Mouse (Mus musculus) kidney, embryonic 16.5 days (tissue): ENCODE measurements at regions not wholly inside any gene's neighbourhood (a gene's known extent, or its start where the extent isn't known, plus 50 kb on each side); places are given as distances from the start of the nearest gene placed in this dataset.

Experiments used
- ATAC-seq: fragments of 200-750 bp; cut with Nextera tagmentation; 2 replicates; pipeline ENCODE4 v1.8.0; 2017; ENCODE audit warnings: moderate TSS enrichment; ENCODE audit not compliant: low FRiP score, low TSS enrichment
- H3K27ac ChIP-seq: fragments of 300-500 bp; sonication (generic); 2 replicates; pipeline ENCODE4 v1.5.1; 2014; ENCODE audit warnings: low read length
- H3K27me3 ChIP-seq: fragments of 300-500 bp; sonication (generic); 2 replicates; pipeline ENCODE4 v1.6.1; 2014; ENCODE audit warnings: low read length, control low read depth, mixed read lengths; ENCODE audit not compliant: insufficient read depth
- H3K36me3 ChIP-seq: fragments of 300-500 bp; sonication (generic); 2 replicates; pipeline ENCODE4 v1.6.1; 2014; ENCODE audit warnings: low read length, control low read depth, mixed read lengths; ENCODE audit not compliant: insufficient read depth
- H3K4me1 ChIP-seq: fragments of 300-500 bp; sonication (generic); 2 replicates; pipeline ENCODE4 v1.6.1; 2014; ENCODE audit warnings: low read length, control low read depth, mixed read lengths; ENCODE audit not compliant: insufficient read depth
- H3K4me2 ChIP-seq: fragments of 300-500 bp; sonication (generic); replicated peaks from 2 replicates; pipeline ENCODE4 v1.6.1; 2014; ENCODE audit warnings: low read depth, low read length
- H3K4me3 ChIP-seq: fragments of 300-500 bp; sonication (generic); 2 replicates; pipeline ENCODE4 v1.5.1; 2014; ENCODE audit warnings: mild to moderate bottlenecking, low read length
- H3K9ac ChIP-seq: fragments of 300-500 bp; sonication (generic); replicated peaks from 2 replicates; pipeline ENCODE4 v1.6.1; 2014; ENCODE audit warnings: low read length
- H3K9me3 ChIP-seq: fragments of 300-500 bp; sonication (generic); 2 replicates; pipeline ENCODE4 v1.6.1; 2016; ENCODE audit warnings: low read length, control low read depth
- WGBS: fragments of 180-500 bp; shearing (Covaris S2); extraction: QIAGEN DNeasy Blood & Tissue Kit; methylation state at CpG from one replicate; pipeline ENCODE4 v1.1.7; 2014; 5-methylcytosine and 5-hydroxymethylcytosine counted together

GRCm38 (mm10) chr13:99816666-99817065, 84.2 kb downstream of the Cartpt start:
- H3K27me3 ChIP-seq, result no peaks in the 10 kb centered on the region
- WGBS, result 61% methylated on average over 6 of the region's 6 CpGs
- no peak overlapping the region for H3K4me2 ChIP-seq
- H3K4me1 ChIP-seq, result no peaks in the 10 kb centered on the region
- no peak for ATAC-seq
- H3K9ac ChIP-seq, result no peak overlapping the region
- H3K4me3 ChIP-seq, result no peak overlapping the region
- no peak overlapping the region for H3K27ac ChIP-seq
- no peaks in the 10 kb centered on the region for H3K36me3 ChIP-seq
- no peaks in the 10 kb centered on the region for H3K9me3 ChIP-seq

- no peak for ATAC-seq
- WGBS, result 73% methylated on average over 6 of the region's 6 CpGs
These were observed 85.1 kb downstream of the Cartpt start for GRCm38 (mm10) chr13:99815786-99816185.

GRCm38 (mm10) chr13:99814801-99815200, 86.1 kb downstream of the Cartpt start:
- Histone ChIP-seq H3K27ac (no peak overlapping the region), H3K9ac (no peak overlapping the region), H3K27me3 (no peaks in the 10 kb centered on the region), H3K4me3 (no peak overlapping the region), H3K36me3 (no peaks in the 10 kb centered on the region), H3K4me1 (no peaks in the 10 kb centered on the region), H3K9me3 (no peaks in the 10 kb centered on the region), H3K4me2 (no peak overlapping the region)
- 55% methylated on average over 2 of the region's 2 CpGs for WGBS
- ATAC-seq, result no peak

More at GRCm38 (mm10) chr13:99815786-99816185, 85.1 kb downstream of the Cartpt start:
- Histone ChIP-seq H3K36me3 (no peaks in the 10 kb centered on the region), H3K9me3 (no peaks in the 10 kb centered on the region), H3K9ac (no peak overlapping the region), H3K4me1 (no peaks in the 10 kb centered on the region), H3K27me3 (no peaks in the 10 kb centered on the region), H3K4me3 (no peak overlapping the region), H3K4me2 (no peak overlapping the region), H3K27ac (no peak overlapping the region)

GRCm38 (mm10) chr13:99814033-99814556, 86.8 kb downstream of the Cartpt start:
- WGBS, result 18% methylated on average over 6 of the region's 6 CpGs
- Histone ChIP-seq H3K27me3 (no peaks in the 10 kb centered on the region), H3K9me3 (no peaks in the 10 kb centered on the region), H3K27ac (no peak overlapping the region), H3K36me3 (no peaks in the 10 kb centered on the region), H3K4me1 (no peaks in the 10 kb centered on the region), H3K9ac (no peak overlapping the region), H3K4me3 (no peak overlapping the region), H3K4me2 (no peak overlapping the region)
- ATAC-seq, result peak; percentile 61; the same call in 1 of the 2 replicates

- H3K4me3 ChIP-seq, result no peak overlapping the region
- H3K9ac ChIP-seq, result no peak overlapping the region
- no peaks in the 10 kb centered on the region for H3K36me3 ChIP-seq
- ATAC-seq, result no peak
- H3K9me3 ChIP-seq, result no peaks in the 10 kb centered on the region
- H3K27ac ChIP-seq, result no peak overlapping the region
- 76% methylated on average over 6 of the region's 6 CpGs for WGBS
- no peaks in the 10 kb centered on the region for H3K4me1 ChIP-seq
- no peak overlapping the region for H3K4me2 ChIP-seq
- no peaks in the 10 kb centered on the region for H3K27me3 ChIP-seq
These were observed 106.4 kb downstream of the Cartpt start for GRCm38 (mm10) chr13:99794448-99794847.

GRCm38 (mm10) chr13:99793786-99794435, 107.0 kb downstream of the Cartpt start:
- H3K4me2 ChIP-seq, result no peak overlapping the region
- WGBS, result 63% methylated on average over 7 of the region's 7 CpGs
- no peak for ATAC-seq

GRCm38 (mm10) chr13:99793001-99793400, 107.9 kb downstream of the Cartpt start:
- Histone ChIP-seq H3K4me3 (no peak overlapping the region), H3K4me2 (no peak overlapping the region), H3K27ac (no peak overlapping the region), H3K9me3 (no peaks in the 10 kb centered on the region), H3K4me1 (no peaks in the 10 kb centered on the region), H3K9ac (no peak overlapping the region), H3K36me3 (no peaks in the 10 kb centered on the region), H3K27me3 (no peaks in the 10 kb centered on the region)
- WGBS, result 65% methylated on average over 6 of the region's 6 CpGs
- no peak for ATAC-seq

More at GRCm38 (mm10) chr13:99793786-99794435, 107.0 kb downstream of the Cartpt start:
- Histone ChIP-seq H3K36me3 (no peaks in the 10 kb centered on the region), H3K9ac (no peak overlapping the region), H3K27me3 (no peaks in the 10 kb centered on the region), H3K27ac (no peak overlapping the region), H3K9me3 (no peaks in the 10 kb centered on the region), H3K4me3 (no peak overlapping the region), H3K4me1 (no peaks in the 10 kb centered on the region)

- Histone ChIP-seq H3K9ac (no peak overlapping the region), H3K27me3 (no peaks in the 10 kb centered on the region), H3K27ac (no peak overlapping the region), H3K4me1 (no peaks in the 10 kb centered on the region), H3K9me3 (no peaks in the 10 kb centered on the region), H3K4me3 (no peak overlapping the region), H3K4me2 (no peak overlapping the region), H3K36me3 (no peaks in the 10 kb centered on the region)
- WGBS, result 81% methylated on average over 5 of the region's 5 CpGs
- no peak for ATAC-seq
These were observed 109.9 kb downstream of the Cartpt start for GRCm38 (mm10) chr13:99790951-99791350.

- Histone ChIP-seq H3K27me3 (no peaks in the 10 kb centered on the region), H3K4me2 (no peak overlapping the region), H3K4me3 (no peak overlapping the region), H3K4me1 (0 out of 2 replicates have a peak, but pooled peaks cover 4% of the 10 kb centered on the region), H3K27ac (no peak overlapping the region), H3K9me3 (no peaks in the 10 kb centered on the region), H3K36me3 (no peaks in the 10 kb centered on the region), H3K9ac (no peak overlapping the region)
- WGBS, result 60% methylated on average over 4 of the region's 4 CpGs
- ATAC-seq, result no peak
These were observed 113.1 kb downstream of the Cartpt start for GRCm38 (mm10) chr13:99787760-99788159.

- WGBS, result 78% methylated on average over 4 of the region's 4 CpGs
These were observed 115.5 kb downstream of the Cartpt start for GRCm38 (mm10) chr13:99785427-99785826.

More at GRCm38 (mm10) chr13:99785427-99785826, 115.5 kb downstream of the Cartpt start:
- Histone ChIP-seq H3K36me3 (no peaks in the 10 kb centered on the region), H3K4me2 (no peak overlapping the region), H3K27ac (no peak overlapping the region), H3K4me1 (0 out of 2 replicates have a peak, but pooled peaks cover 8% of the 10 kb centered on the region), H3K9me3 (no peaks in the 10 kb centered on the region), H3K9ac (no peak overlapping the region), H3K27me3 (no peaks in the 10 kb centered on the region), H3K4me3 (no peak overlapping the region)
- ATAC-seq, result no peak
